Mouse (Mus musculus): ENCODE data around the gene Rps28.

DNA sequence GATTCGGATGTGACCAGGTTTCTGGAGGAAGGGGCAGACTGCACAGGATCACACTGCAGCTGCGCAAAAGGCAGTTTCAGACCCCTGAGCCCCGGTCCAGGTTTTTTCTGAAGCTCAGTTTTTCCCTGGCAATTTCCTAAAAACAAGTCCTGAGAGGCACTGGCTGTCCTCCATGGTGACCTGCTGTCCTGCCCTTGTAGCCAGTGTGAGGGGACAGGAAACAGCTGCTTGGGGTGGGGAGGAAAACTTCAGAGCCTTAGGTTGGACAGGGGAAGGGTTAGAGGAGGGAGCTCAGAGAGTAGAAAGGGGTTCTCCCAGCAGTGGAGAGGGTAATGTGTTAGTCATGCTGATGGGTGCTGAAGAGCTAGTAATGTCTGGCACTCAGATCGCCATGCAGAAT, 11.4 kb downstream of the Rps28 start:
- TF ChIP-seq CTCF (conservative IDR thresholded peaks at IDR 0.05 in 1 of 2, IDR thresholded peaks at IDR 0.05 in 1 of 2; ENCODE audit: low read depth in 2 of 2, low read length in 2 of 2), result no peak
- no peak for TF ChIP-seq USF1 (IDR thresholded peaks at IDR 0.05; ENCODE audit: low read depth, low read length)
- TF ChIP-seq BHLHE40 (IDR thresholded peaks at IDR 0.05; ENCODE audit: low read depth, low read length), result no peak
- no peak for TF ChIP-seq ZNF384 (IDR thresholded peaks at IDR 0.05; ENCODE audit: low read depth, low read length)
- TF ChIP-seq MEF2A (IDR thresholded peaks at IDR 0.05; ENCODE audit: borderline replicate concordance, low read depth, low read length), result no peak
- no peak for TF ChIP-seq RCOR1 (conservative IDR thresholded peaks at IDR 0.05; ENCODE audit: low read depth, low read length)
- no peak for TF ChIP-seq KAT2A (IDR thresholded peaks at IDR 0.05; ENCODE audit: insufficient replicate concordance, low read length)
- no peak for TF ChIP-seq MAX (IDR thresholded peaks at IDR 0.05; ENCODE audit: low read length)
- TF ChIP-seq JUN (IDR thresholded peaks at IDR 0.05; ENCODE audit: insufficient read depth, low read depth, low read length), result no peak

All from CH12.LX (cell line).